Mouse (Mus musculus): Measurements from ENCODE around the gene Akap2.

DNA sequence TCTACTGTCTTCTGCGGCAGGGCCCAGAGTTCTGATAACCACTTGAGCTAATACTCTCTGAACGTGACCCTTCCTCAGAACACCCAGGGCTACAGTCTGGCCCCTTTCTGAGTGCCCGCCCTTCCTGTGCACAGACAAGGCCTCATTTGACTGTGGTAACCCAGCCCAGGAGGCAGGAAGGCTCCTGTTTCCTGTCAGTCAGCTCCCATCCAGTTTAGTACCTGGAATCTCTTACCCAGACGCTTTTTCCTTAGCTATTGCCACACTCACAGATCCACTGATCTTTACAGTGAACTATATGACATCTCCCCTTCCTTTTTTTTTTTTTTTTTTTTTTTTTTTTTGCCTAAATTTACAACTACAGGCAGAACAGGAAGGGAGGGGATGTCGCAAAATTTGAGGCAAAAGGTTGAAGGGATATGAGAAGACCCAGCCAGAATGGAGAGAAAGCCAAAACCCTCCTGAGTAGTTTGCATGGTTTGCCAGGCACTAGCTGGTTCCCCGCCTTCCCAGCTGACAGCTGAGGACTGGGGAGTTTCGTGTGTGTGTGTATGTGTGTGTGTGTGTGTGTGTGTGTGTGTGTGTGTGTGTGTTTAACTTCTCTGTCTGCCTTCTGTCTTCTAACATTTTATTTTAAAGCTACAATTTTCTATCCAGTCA lies 95.6 kb downstream of the Akap2 start:
- no peak for TF ChIP-seq POLR2A (IDR thresholded peaks at IDR 0.05; ENCODE audit: extremely low read depth, insufficient read depth, low read length)
- no peak for TF ChIP-seq CTCF (IDR thresholded peaks at IDR 0.05; ENCODE audit: low read depth, low read length)
